Mouse (Mus musculus) NIH3T3 (cell line): Measurements from ENCODE around the gene Ralgapb.
A peak's percentile ranks its signal among the peaks of the same experiment; 100 is the strongest.

Experiments
- DNase-seq: peaks from one replicate; pipeline ENCODE4 v3.0.0-alpha.2; 2012; ENCODE audit warnings: low read depth

Gene Ralgapb

GRCm38 (mm10) chr2:158518583-158518982 is 108.9 kb downstream of the Ralgapb start:
- peak; percentile 48 for DNase-seq

- peak; percentile 17 for DNase-seq
Measured at GRCm38 (mm10) chr2:158519071-158519470, 109.4 kb downstream of the Ralgapb start.

GRCm38 (mm10) chr2:158519800-158520199 is 110.2 kb downstream of the Ralgapb start:
- DNase-seq = no peak

- no peak for DNase-seq
Measured at GRCm38 (mm10) chr2:158523060-158523459, 113.4 kb downstream of the Ralgapb start.

- DNase-seq = no peak
Measured at GRCm38 (mm10) chr2:158524129-158524860, 114.6 kb downstream of the Ralgapb start.

GRCm38 (mm10) chr2:158534090-158534489 is 124.4 kb downstream of the Ralgapb start:
- DNase-seq = peak; percentile 78

- no peak for DNase-seq
Measured at GRCm38 (mm10) chr2:158534559-158534958, 124.9 kb downstream of the Ralgapb start.

GRCm38 (mm10) chr2:158539433-158540305 is 130.0 kb downstream of the Ralgapb start:
- no peak for DNase-seq

GRCm38 (mm10) chr2:158541286-158541685 is 131.6 kb downstream of the Ralgapb start:
- DNase-seq = no peak

- no peak for DNase-seq
Measured at GRCm38 (mm10) chr2:158545266-158545665, 135.6 kb downstream of the Ralgapb start.

GRCm38 (mm10) chr2:158546751-158547150 is 137.1 kb downstream of the Ralgapb start:
- DNase-seq = peak; percentile 89
